Mouse (Mus musculus): ENCODE measurements at regions not wholly inside any gene's neighbourhood (a gene's known extent, or its start where the extent isn't known, plus 50 kb on each side); places are given as distances from the start of the nearest gene placed in this dataset.
A peak's percentile ranks its signal among the peaks of the same experiment; 100 is the strongest.

- no peaks in the 10 kb centered on the region for H3K27me3 ChIP-seq
- no peak for ATAC-seq (replicated peaks; ENCODE audit: low FRiP score)
- no peaks in the 10 kb centered on the region for H3K36me3 ChIP-seq
- no peak overlapping the region for H3K4me2 ChIP-seq
- H3K9me3 ChIP-seq (replicated peaks), result no peaks in the 10 kb centered on the region
- H3K4me1 ChIP-seq, result peaks cover 17% of the 10 kb centered on the region
- H3K27ac ChIP-seq, result no peak overlapping the region
- H3K4me3 ChIP-seq (replicated peaks), result no peak overlapping the region
- whole genome bisulfite sequencing, result 63% methylated on average over 12 of the region's 12 CpGs
- no peak overlapping the region for H3K9ac ChIP-seq
Observed at GRCm38 (mm10) chr10:117896911-117897643, 51.2 kb upstream of the Rap1b start.

GRCm38 (mm10) chr10:117897766-117898165, 51.9 kb upstream of the Rap1b start:
- no peak overlapping the region for H3K27ac ChIP-seq
- WGBS, result 87% methylated on average over 5 of the region's 5 CpGs
- H3K4me2 ChIP-seq, result no peak overlapping the region
- H3K9me3 ChIP-seq (replicated peaks), result no peaks in the 10 kb centered on the region
- no peak overlapping the region for H3K9ac ChIP-seq
- peaks cover 17% of the 10 kb centered on the region for H3K4me1 ChIP-seq
- ATAC-seq (replicated peaks; ENCODE audit: low FRiP score), result no peak
- no peak overlapping the region for H3K4me3 ChIP-seq (replicated peaks)
- no peaks in the 10 kb centered on the region for H3K36me3 ChIP-seq
- no peaks in the 10 kb centered on the region for H3K27me3 ChIP-seq

- WGBS, result 94% methylated on average over 3 of the region's 3 CpGs
- no peaks in the 10 kb centered on the region for H3K9me3 ChIP-seq (replicated peaks)
- H3K4me2 ChIP-seq, result no peak overlapping the region
- peaks cover 17% of the 10 kb centered on the region for H3K4me1 ChIP-seq
- H3K9ac ChIP-seq, result no peak overlapping the region
- no peaks in the 10 kb centered on the region for H3K27me3 ChIP-seq
- H3K36me3 ChIP-seq, result no peaks in the 10 kb centered on the region
- no peak overlapping the region for H3K27ac ChIP-seq
- no peak for ATAC-seq (replicated peaks; ENCODE audit: low FRiP score)
- H3K4me3 ChIP-seq (replicated peaks), result no peak overlapping the region
Observed at GRCm38 (mm10) chr10:117898391-117898790, 52.6 kb upstream of the Rap1b start.

- Histone ChIP-seq H3K9me3 (replicated peaks) (no peaks in the 10 kb centered on the region), H3K4me1 (peaks cover 17% of the 10 kb centered on the region), H3K9ac (no peak overlapping the region), H3K27ac (no peak overlapping the region), H3K4me2 (0 out of 2 replicates have a peak overlapping the region, but pooled peaks have one; percentile 11), H3K27me3 (no peaks in the 10 kb centered on the region), H3K4me3 (replicated peaks) (no peak overlapping the region), H3K36me3 (no peaks in the 10 kb centered on the region)
- WGBS, result 49% methylated on average over 13 of the region's 13 CpGs
- ATAC-seq (replicated peaks; ENCODE audit: low FRiP score), result no peak
Observed at GRCm38 (mm10) chr10:117899410-117899935, 53.6 kb upstream of the Rap1b start.

- no peaks in the 10 kb centered on the region for H3K36me3 ChIP-seq
- H3K27ac ChIP-seq, result peak overlapping the region; percentile 79
- peaks cover 6% of the 10 kb centered on the region for H3K4me1 ChIP-seq
- peak; percentile 68 for ATAC-seq (replicated peaks; ENCODE audit: low FRiP score)
- peak overlapping the region; percentile 76 for H3K4me2 ChIP-seq
- WGBS, result 7% methylated on average over 27 of the region's 27 CpGs
- H3K27me3 ChIP-seq, result no peaks in the 10 kb centered on the region
- H3K9me3 ChIP-seq (replicated peaks), result no peaks in the 10 kb centered on the region
- peak overlapping the region; percentile 44 for H3K4me3 ChIP-seq (replicated peaks)
- 0 out of 2 replicates have a peak overlapping the region, but pooled peaks have one; percentile 25 for H3K9ac ChIP-seq
Observed at GRCm38 (mm10) chr10:117905666-117906266, 59.9 kb upstream of the Rap1b start.

- H3K27ac ChIP-seq, result peak overlapping the region; percentile 79
- no peaks in the 10 kb centered on the region for H3K27me3 ChIP-seq
- H3K9ac ChIP-seq, result peak overlapping the region; percentile 25; the same call in 1 of the 2 replicates
- H3K9me3 ChIP-seq (replicated peaks), result no peaks in the 10 kb centered on the region
- no peaks in the 10 kb centered on the region for H3K36me3 ChIP-seq
- peaks cover 6% of the 10 kb centered on the region for H3K4me1 ChIP-seq
- peak overlapping the region; percentile 76 for H3K4me2 ChIP-seq
- peak overlapping the region; percentile 44 for H3K4me3 ChIP-seq (replicated peaks)
- WGBS, result 15% methylated on average over 11 of the region's 11 CpGs
- peak; percentile 88 for ATAC-seq (replicated peaks; ENCODE audit: low FRiP score)
Observed at GRCm38 (mm10) chr10:117906267-117906811, 60.5 kb upstream of the Rap1b start.

- no peak overlapping the region for H3K27ac ChIP-seq
- H3K4me3 ChIP-seq (replicated peaks), result no peak overlapping the region
- no peak overlapping the region for H3K4me2 ChIP-seq
- H3K27me3 ChIP-seq, result no peaks in the 10 kb centered on the region
- no peak overlapping the region for H3K9ac ChIP-seq
- H3K36me3 ChIP-seq, result no peaks in the 10 kb centered on the region
- no peaks in the 10 kb centered on the region for H3K9me3 ChIP-seq (replicated peaks)
- WGBS, result 81% methylated on average over 16 of the region's 16 CpGs
- no peak for ATAC-seq (replicated peaks; ENCODE audit: low FRiP score)
- peaks cover 6% of the 10 kb centered on the region for H3K4me1 ChIP-seq
Observed at GRCm38 (mm10) chr10:117908079-117908675, 62.3 kb upstream of the Rap1b start.

GRCm38 (mm10) chr10:117909155-117909554, 63.3 kb upstream of the Rap1b start:
- H3K27ac ChIP-seq, result no peak overlapping the region
- no peak overlapping the region for H3K4me3 ChIP-seq (replicated peaks)
- no peak overlapping the region for H3K4me2 ChIP-seq
- H3K4me1 ChIP-seq, result peaks cover 6% of the 10 kb centered on the region
- no peaks in the 10 kb centered on the region for H3K27me3 ChIP-seq
- H3K9ac ChIP-seq, result no peak overlapping the region
- no peaks in the 10 kb centered on the region for H3K36me3 ChIP-seq
- ATAC-seq (replicated peaks; ENCODE audit: low FRiP score), result no peak
- H3K9me3 ChIP-seq (replicated peaks), result no peaks in the 10 kb centered on the region
- 88% methylated on average over 4 of the region's 4 CpGs for WGBS

- H3K9me3 ChIP-seq (replicated peaks), result no peaks in the 10 kb centered on the region
- no peak overlapping the region for H3K9ac ChIP-seq
- H3K27ac ChIP-seq, result no peak overlapping the region
- H3K4me1 ChIP-seq, result peaks cover 6% of the 10 kb centered on the region
- H3K27me3 ChIP-seq, result no peaks in the 10 kb centered on the region
- no peak overlapping the region for H3K4me3 ChIP-seq (replicated peaks)
- no peak for ATAC-seq (replicated peaks; ENCODE audit: low FRiP score)
- no peaks in the 10 kb centered on the region for H3K36me3 ChIP-seq
- no peak overlapping the region for H3K4me2 ChIP-seq
- 59% methylated on average over 11 of the region's 11 CpGs for WGBS
Observed at GRCm38 (mm10) chr10:117909811-117910239, 64.0 kb upstream of the Rap1b start.

- no peak for ATAC-seq (replicated peaks; ENCODE audit: low FRiP score)
- H3K4me2 ChIP-seq, result no peak overlapping the region
- H3K27me3 ChIP-seq, result no peaks in the 10 kb centered on the region
- H3K9me3 ChIP-seq (replicated peaks), result no peaks in the 10 kb centered on the region
- WGBS, result 84% methylated on average over 7 of the region's 7 CpGs
- no peak overlapping the region for H3K4me3 ChIP-seq (replicated peaks)
- no peak overlapping the region for H3K27ac ChIP-seq
- no peak overlapping the region for H3K9ac ChIP-seq
- peaks cover 6% of the 10 kb centered on the region for H3K4me1 ChIP-seq
- no peaks in the 10 kb centered on the region for H3K36me3 ChIP-seq
Observed at GRCm38 (mm10) chr10:117910426-117910825, 64.6 kb upstream of the Rap1b start.

- 89% methylated on average over 4 of the region's 4 CpGs for WGBS
- H3K27ac ChIP-seq, result no peak overlapping the region
Observed at GRCm38 (mm10) chr10:117915011-117915735, 69.3 kb upstream of the Rap1b start.

More at GRCm38 (mm10) chr10:117915011-117915735, 69.3 kb upstream of the Rap1b start:
- Histone ChIP-seq H3K4me3 (replicated peaks) (no peak overlapping the region), H3K4me1 (no peaks in the 10 kb centered on the region), H3K36me3 (no peaks in the 10 kb centered on the region), H3K9me3 (replicated peaks) (no peaks in the 10 kb centered on the region), H3K9ac (no peak overlapping the region), H3K4me2 (no peak overlapping the region), H3K27me3 (no peaks in the 10 kb centered on the region)
- no peak for ATAC-seq (replicated peaks; ENCODE audit: low FRiP score)
